Mouse (Mus musculus) brain, embryonic 14.5 days (tissue): ENCODE measurements around the gene Atf4. TPM values are rescaled to one million over a fixed set of nuclear protein-coding genes. Genes with fewer than 3 reads are reported as not detected.

Experiments used
- DNase-seq: peaks from one replicate; pipeline ENCODE4 v3.0.0-alpha.2; 2011; ENCODE audit warnings: low read depth
- CTCF ChIP-seq: fragments of 200-500 bp; IDR thresholded peaks from 2 replicates; pipeline ENCODE4 v1.5.1; 2012; ENCODE audit warnings: inconsistent platforms, mild to moderate bottlenecking, moderate library complexity, borderline replicate concordance; ENCODE audit not compliant: insufficient read depth, insufficient read length; ENCODE audit errors: extremely low read depth
- POLR2A ChIP-seq: fragments of 200-500 bp; IDR thresholded peaks from 2 replicates; pipeline ENCODE4 v1.6.1; 2012; ENCODE audit warnings: mild to moderate bottlenecking, inconsistent platforms, borderline replicate concordance; ENCODE audit not compliant: poor library complexity, insufficient read depth, insufficient read length, severe bottlenecking; ENCODE audit errors: extremely low read depth
- polyA plus RNA-seq: library from polyadenylated mRNA; depleted of rRNA; stranded (reverse); fragments of >200 nt; gene quantifications from 2 replicates; pipeline ENCODE4 v1.2.3, GENCODE M21; 2012

Gene Atf4
- polyA plus RNA-seq, 1 experiment, result 236 TPM

- peak; percentile 24 for DNase-seq
- TF ChIP-seq CTCF (no peak), POLR2A (no peak)
Measured at GRCm38 (mm10) chr15:80228071-80228800, 26.7 kb upstream of the Atf4 start.

GRCm38 (mm10) chr15:80232331-80232730 lies 22.7 kb upstream of the Atf4 start:
- DNase-seq, result no peak
- TF ChIP-seq POLR2A (no peak), CTCF (no peak)

GRCm38 (mm10) chr15:80233053-80233452 lies 21.9 kb upstream of the Atf4 start:
- TF ChIP-seq POLR2A, result no peak
- no peak for TF ChIP-seq CTCF
- no peak for DNase-seq

GRCm38 (mm10) chr15:80233733-80234509 lies 21.1 kb upstream of the Atf4 start, which contains the start of gene Mief1:
Mief1 (plus strand) TSS chr15:80234018.
- peak; percentile 98 for DNase-seq
- TF ChIP-seq POLR2A (peak; percentile 30; the same call in 1 of the 2 replicates), CTCF (no peak)

GRCm38 (mm10) chr15:80235535-80235934 lies 19.4 kb upstream of the Atf4 start, which contains the start of gene AC140267.1:
AC140267.1 (plus strand) TSS chr15:80235835.
- TF ChIP-seq CTCF, result no peak
- no peak for TF ChIP-seq POLR2A
- DNase-seq, result no peak

- no peak for DNase-seq
- no peak for TF ChIP-seq POLR2A
- no peak for TF ChIP-seq CTCF
Measured at GRCm38 (mm10) chr15:80248135-80248534, 6.8 kb upstream of the Atf4 start.

- no peak for DNase-seq
- TF ChIP-seq POLR2A, result no peak
- TF ChIP-seq CTCF, result no peak
Measured at GRCm38 (mm10) chr15:80248596-80248995, 6.4 kb upstream of the Atf4 start.

- TF ChIP-seq CTCF (no peak), POLR2A (no peak)
- DNase-seq, result no peak
Measured at GRCm38 (mm10) chr15:80249672-80250071, 5.3 kb upstream of the Atf4 start.

GRCm38 (mm10) chr15:80250586-80250985 lies 4.4 kb upstream of the Atf4 start:
- TF ChIP-seq POLR2A, result no peak
- TF ChIP-seq CTCF, result no peak
- DNase-seq, result no peak

GRCm38 (mm10) chr15:80253530-80253929 lies 1.5 kb upstream of the Atf4 start:
- peak; percentile 45 for DNase-seq
- no peak for TF ChIP-seq CTCF
- no peak for TF ChIP-seq POLR2A

GRCm38 (mm10) chr15:80254207-80254606 lies 777 bp upstream of the Atf4 start:
- peak; percentile 26 for DNase-seq
- TF ChIP-seq POLR2A, result no peak
- no peak for TF ChIP-seq CTCF
